Mouse (Mus musculus): Measurements from ENCODE around the gene Cxcr5. TPM values are rescaled to one million over a fixed set of nuclear protein-coding genes. Genes with fewer than 3 reads are reported as not detected.

The Cxcr5 gene
- polyA plus RNA-seq, 1 experiment from 2014 or later, result not detected

GRCm38 (mm10) chr9:44524235-44524826 is 37.3 kb downstream of the Cxcr5 start:
- no peaks in the 10 kb centered on the region for H3K9me3 ChIP-seq (replicated peaks)
- WGBS, result 77% methylated on average over 5 of the region's 5 CpGs
- no peak overlapping the region for H3K9ac ChIP-seq
- no peaks in the 10 kb centered on the region for H3K4me1 ChIP-seq
- H3K27ac ChIP-seq, result no peak overlapping the region
- H3K4me3 ChIP-seq, result no peak overlapping the region
- H3K4me2 ChIP-seq (replicated peaks), result no peak overlapping the region
- no peaks in the 10 kb centered on the region for H3K36me3 ChIP-seq
- no peaks in the 10 kb centered on the region for H3K27me3 ChIP-seq
- ATAC-seq (ENCODE audit: low FRiP score), result no peak

GRCm38 (mm10) chr9:44523686-44524085 is 38.0 kb downstream of the Cxcr5 start:
- Histone ChIP-seq H3K27me3 (no peaks in the 10 kb centered on the region), H3K9ac (no peak overlapping the region), H3K4me1 (no peaks in the 10 kb centered on the region), H3K9me3 (replicated peaks) (no peaks in the 10 kb centered on the region), H3K27ac (no peak overlapping the region), H3K4me3 (no peak overlapping the region), H3K36me3 (no peaks in the 10 kb centered on the region), H3K4me2 (replicated peaks) (no peak overlapping the region)
- WGBS, result 80% methylated on average over 5 of the region's 5 CpGs
- ATAC-seq (ENCODE audit: low FRiP score), result no peak

DNA sequence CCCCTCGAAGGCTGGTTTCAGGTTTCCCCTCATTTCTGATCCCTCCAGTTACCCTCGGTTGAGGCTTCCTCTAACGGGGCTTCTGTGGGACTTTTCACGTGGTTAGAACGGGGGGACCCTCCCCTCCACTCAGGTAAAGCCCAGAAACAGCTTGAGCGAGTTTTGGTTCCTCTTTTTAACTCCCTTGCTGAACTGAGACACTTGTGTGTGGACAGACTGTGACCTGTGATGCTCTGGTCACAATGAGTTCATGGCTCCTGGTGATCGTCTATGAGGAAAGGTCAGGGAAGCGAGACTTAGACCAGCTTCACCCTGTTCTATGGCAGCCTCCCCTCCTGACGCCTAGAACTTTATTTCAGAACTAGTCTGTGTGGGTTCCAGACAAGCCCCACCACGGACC is 39.8 kb downstream of the Cxcr5 start:
- Histone ChIP-seq H3K4me3 (no peak overlapping the region), H3K4me1 (0 out of 2 replicates have a peak, but pooled peaks cover 3% of the 10 kb centered on the region), H3K27me3 (no peaks in the 10 kb centered on the region), H3K4me2 (replicated peaks) (no peak overlapping the region), H3K36me3 (no peaks in the 10 kb centered on the region), H3K9ac (no peak overlapping the region), H3K27ac (no peak overlapping the region), H3K9me3 (replicated peaks) (no peaks in the 10 kb centered on the region)
- WGBS, result 81% methylated on average over 10 of the region's 10 CpGs
- ATAC-seq (ENCODE audit: low FRiP score), result no peak

GRCm38 (mm10) chr9:44518068-44518467 is 43.6 kb downstream of the Cxcr5 start:
- no peak overlapping the region for H3K4me2 ChIP-seq (replicated peaks)
- 85% methylated on average over 7 of the region's 7 CpGs for WGBS
- no peaks in the 10 kb centered on the region for H3K36me3 ChIP-seq
- H3K9me3 ChIP-seq (replicated peaks), result no peaks in the 10 kb centered on the region
- H3K27me3 ChIP-seq, result no peaks in the 10 kb centered on the region
- 0 out of 2 replicates have a peak, but pooled peaks cover 3% of the 10 kb centered on the region for H3K4me1 ChIP-seq
- H3K4me3 ChIP-seq, result no peak overlapping the region
- no peak overlapping the region for H3K9ac ChIP-seq
- no peak overlapping the region for H3K27ac ChIP-seq
- ATAC-seq (ENCODE audit: low FRiP score), result no peak

DNA sequence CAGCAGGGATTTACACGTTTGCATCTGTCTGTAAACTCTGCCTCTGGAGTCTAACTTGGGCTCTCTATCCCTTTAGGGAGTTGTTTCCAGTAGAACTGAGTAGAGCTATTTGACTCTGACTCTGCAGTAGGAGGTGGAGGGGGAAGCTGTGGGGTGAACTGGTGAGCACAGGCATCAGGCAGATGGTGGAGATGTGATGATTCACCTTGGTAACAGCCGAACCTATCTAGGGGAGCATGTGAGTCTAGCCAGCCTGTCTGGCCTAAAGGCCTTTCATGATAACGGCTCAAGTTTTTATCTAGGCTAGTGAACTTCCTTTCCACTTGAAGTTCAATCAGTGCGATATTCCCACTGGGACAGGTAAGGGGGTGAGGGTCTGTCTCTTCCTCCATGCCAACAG is 44.3 kb downstream of the Cxcr5 start:
- no peak overlapping the region for H3K4me3 ChIP-seq
- 0 out of 2 replicates have a peak, but pooled peaks cover 3% of the 10 kb centered on the region for H3K4me1 ChIP-seq
- no peak overlapping the region for H3K4me2 ChIP-seq (replicated peaks)
- no peaks in the 10 kb centered on the region for H3K36me3 ChIP-seq
- no peak for ATAC-seq (ENCODE audit: low FRiP score)
- no peaks in the 10 kb centered on the region for H3K27me3 ChIP-seq
- 77% methylated on average over 4 of the region's 4 CpGs for WGBS
- no peaks in the 10 kb centered on the region for H3K9me3 ChIP-seq (replicated peaks)
- no peak overlapping the region for H3K9ac ChIP-seq
- no peak overlapping the region for H3K27ac ChIP-seq

DNA sequence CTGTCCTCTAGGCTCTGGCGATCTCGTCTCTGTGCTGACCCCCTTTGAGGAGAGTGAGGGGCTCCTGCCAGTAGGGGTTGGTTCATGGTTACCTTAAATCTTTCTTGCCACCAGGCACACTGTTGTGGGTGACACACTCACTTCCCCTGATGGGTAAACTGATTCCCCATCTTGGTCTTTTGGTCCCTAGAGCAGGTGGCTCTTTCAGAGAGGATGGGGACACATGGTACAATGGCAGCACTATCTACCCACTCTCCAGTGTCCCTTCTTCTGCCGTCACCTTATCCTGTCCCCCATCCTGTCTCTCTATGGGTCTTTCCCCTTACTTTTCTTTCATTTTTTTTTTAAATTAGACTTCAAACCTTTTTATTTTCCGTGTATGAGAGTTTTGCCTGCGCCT is 45.8 kb downstream of the Cxcr5 start:
- Histone ChIP-seq H3K4me2 (replicated peaks) (no peak overlapping the region), H3K4me3 (no peak overlapping the region), H3K36me3 (no peaks in the 10 kb centered on the region), H3K27me3 (no peaks in the 10 kb centered on the region), H3K9ac (no peak overlapping the region), H3K9me3 (replicated peaks) (no peaks in the 10 kb centered on the region), H3K27ac (no peak overlapping the region), H3K4me1 (peaks cover 16% of the 10 kb centered on the region; the same call in 1 of the 2 replicates)
- 90% methylated on average over 5 of the region's 5 CpGs for WGBS
- no peak for ATAC-seq (ENCODE audit: low FRiP score)

GRCm38 (mm10) chr9:44515131-44515751 is 46.4 kb downstream of the Cxcr5 start:
- H3K4me2 ChIP-seq (replicated peaks), result no peak overlapping the region
- H3K9ac ChIP-seq, result no peak overlapping the region
- no peaks in the 10 kb centered on the region for H3K27me3 ChIP-seq
- no peak overlapping the region for H3K27ac ChIP-seq
- H3K4me1 ChIP-seq, result peaks cover 20% of the 10 kb centered on the region
- WGBS, result 70% methylated on average over 12 of the region's 12 CpGs
- no peak overlapping the region for H3K4me3 ChIP-seq
- H3K9me3 ChIP-seq (replicated peaks), result no peaks in the 10 kb centered on the region
- no peak for ATAC-seq (ENCODE audit: low FRiP score)
- H3K36me3 ChIP-seq, result no peaks in the 10 kb centered on the region

GRCm38 (mm10) chr9:44514147-44514546 is 47.5 kb downstream of the Cxcr5 start:
- WGBS, result 90% methylated on average over 5 of the region's 5 CpGs
- H3K27me3 ChIP-seq, result peaks cover 2% of the 10 kb centered on the region
- H3K4me3 ChIP-seq, result no peak overlapping the region
- no peak overlapping the region for H3K9ac ChIP-seq
- H3K9me3 ChIP-seq (replicated peaks), result no peaks in the 10 kb centered on the region
- no peak for ATAC-seq (ENCODE audit: low FRiP score)
- H3K27ac ChIP-seq, result no peak overlapping the region
- H3K4me1 ChIP-seq, result peaks cover 30% of the 10 kb centered on the region
- peaks cover 2% of the 10 kb centered on the region; the same call in 1 of the 2 replicates for H3K36me3 ChIP-seq
- H3K4me2 ChIP-seq (replicated peaks), result no peak overlapping the region

GRCm38 (mm10) chr9:44513610-44514009 is 48.1 kb downstream of the Cxcr5 start:
- no peak for ATAC-seq (ENCODE audit: low FRiP score)
- 75% methylated on average over 20 of the region's 20 CpGs for whole genome bisulfite sequencing
- peaks cover 34% of the 10 kb centered on the region for H3K4me1 ChIP-seq

DNA sequence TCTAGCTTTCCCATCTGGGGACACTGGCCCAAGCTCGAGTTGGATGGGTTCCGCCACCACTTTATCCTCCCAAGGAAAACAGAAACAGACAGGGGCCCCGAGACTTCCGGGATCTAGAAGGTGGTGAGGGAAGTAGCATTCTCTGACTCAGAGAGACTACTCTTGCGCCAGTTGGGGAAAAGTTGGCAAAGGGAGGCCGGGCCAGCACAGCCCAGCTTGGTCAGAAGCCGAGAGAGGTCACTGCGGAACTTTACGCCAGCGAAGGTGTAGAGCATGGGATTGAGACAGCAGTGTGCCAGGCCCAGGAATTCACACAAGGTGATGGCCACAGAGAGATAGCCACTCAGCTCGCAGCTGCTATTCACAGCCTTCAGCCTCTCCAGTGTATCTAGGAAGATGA is 48.6 kb downstream of the Cxcr5 start:
- peaks cover 33% of the 10 kb centered on the region for H3K4me1 ChIP-seq
- WGBS, result 85% methylated on average over 11 of the region's 11 CpGs
- no peak overlapping the region for H3K9ac ChIP-seq
- H3K27me3 ChIP-seq, result peaks cover 8% of the 10 kb centered on the region
- H3K36me3 ChIP-seq, result peaks cover 12% of the 10 kb centered on the region
- no peak overlapping the region for H3K27ac ChIP-seq
- H3K9me3 ChIP-seq (replicated peaks), result no peaks in the 10 kb centered on the region
- no peak for ATAC-seq (ENCODE audit: low FRiP score)
- H3K4me2 ChIP-seq (replicated peaks), result no peak overlapping the region
- H3K4me3 ChIP-seq, result no peak overlapping the region

More at GRCm38 (mm10) chr9:44513610-44514009, 48.1 kb downstream of the Cxcr5 start:
- Histone ChIP-seq H3K27ac (no peak overlapping the region), H3K4me3 (no peak overlapping the region), H3K9me3 (replicated peaks) (no peaks in the 10 kb centered on the region), H3K36me3 (peaks cover 7% of the 10 kb centered on the region), H3K27me3 (peaks cover 7% of the 10 kb centered on the region), H3K9ac (no peak overlapping the region), H3K4me2 (replicated peaks) (no peak overlapping the region)

DNA sequence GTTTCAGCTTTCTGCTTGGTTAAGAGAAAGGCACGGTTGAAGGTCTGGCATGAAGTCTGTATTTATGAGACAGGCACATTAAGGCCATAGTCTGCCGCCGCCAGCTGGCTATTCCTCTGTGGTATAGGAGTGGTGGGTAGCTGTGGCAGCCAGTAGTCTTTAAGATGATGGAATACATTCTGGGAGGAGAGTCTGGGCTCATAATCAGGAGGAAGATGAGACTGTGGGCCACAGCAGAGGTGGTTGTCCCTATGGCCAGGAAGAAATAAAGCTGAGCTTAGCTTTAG is 49.0 kb downstream of the Cxcr5 start:
- peaks cover 8% of the 10 kb centered on the region for H3K27me3 ChIP-seq
- peaks cover 32% of the 10 kb centered on the region for H3K4me1 ChIP-seq
- H3K4me2 ChIP-seq (replicated peaks), result no peak overlapping the region
- WGBS, result 89% methylated on average over 3 of the region's 3 CpGs
- no peak overlapping the region for H3K9ac ChIP-seq
- no peak overlapping the region for H3K4me3 ChIP-seq
- ATAC-seq (ENCODE audit: low FRiP score), result no peak
- H3K36me3 ChIP-seq, result peaks cover 17% of the 10 kb centered on the region
- H3K9me3 ChIP-seq (replicated peaks), result no peaks in the 10 kb centered on the region
- H3K27ac ChIP-seq, result no peak overlapping the region

- ATAC-seq (ENCODE audit: low FRiP score), result no peak
- Histone ChIP-seq H3K36me3 (peaks cover 22% of the 10 kb centered on the region), H3K27me3 (peaks cover 8% of the 10 kb centered on the region), H3K9me3 (replicated peaks) (no peaks in the 10 kb centered on the region), H3K9ac (no peak overlapping the region), H3K27ac (no peak overlapping the region), H3K4me3 (no peak overlapping the region), H3K4me2 (replicated peaks) (no peak overlapping the region), H3K4me1 (peaks cover 32% of the 10 kb centered on the region)
- WGBS, result 79% methylated on average over 9 of the region's 9 CpGs
Measured at GRCm38 (mm10) chr9:44511935-44512716, 49.6 kb downstream of the Cxcr5 start.
